Mouse (Mus musculus) thymus, adult 2 months (tissue): ENCODE results near the gene Wdr86.

Source experiments
- CTCF ChIP-seq: fragments of 200-500 bp; IDR thresholded peaks from 2 replicates; pipeline ENCODE4 v1.5.1; 2012; ENCODE audit warnings: mild to moderate bottlenecking, control low read depth, low read length, moderate library complexity, borderline replicate concordance; ENCODE audit not compliant: control insufficient read depth, poor library complexity, insufficient read depth; ENCODE audit errors: extremely low read depth
- POLR2A ChIP-seq: fragments of 200-500 bp; IDR thresholded peaks from 2 replicates; pipeline ENCODE4 v1.6.1; 2012; ENCODE audit warnings: mild to moderate bottlenecking, low read length, control low read depth, moderate library complexity; ENCODE audit not compliant: control insufficient read depth, poor library complexity, insufficient read depth; ENCODE audit errors: extremely low read depth

GRCm38 (mm10) chr5:24779321-24779720, 48.8 kb upstream of the Wdr86 start:
- TF ChIP-seq POLR2A (no peak), CTCF (no peak)
